8 mouse cellular contexts compared by ENCODE assay signal in the genomic region with DNA sequence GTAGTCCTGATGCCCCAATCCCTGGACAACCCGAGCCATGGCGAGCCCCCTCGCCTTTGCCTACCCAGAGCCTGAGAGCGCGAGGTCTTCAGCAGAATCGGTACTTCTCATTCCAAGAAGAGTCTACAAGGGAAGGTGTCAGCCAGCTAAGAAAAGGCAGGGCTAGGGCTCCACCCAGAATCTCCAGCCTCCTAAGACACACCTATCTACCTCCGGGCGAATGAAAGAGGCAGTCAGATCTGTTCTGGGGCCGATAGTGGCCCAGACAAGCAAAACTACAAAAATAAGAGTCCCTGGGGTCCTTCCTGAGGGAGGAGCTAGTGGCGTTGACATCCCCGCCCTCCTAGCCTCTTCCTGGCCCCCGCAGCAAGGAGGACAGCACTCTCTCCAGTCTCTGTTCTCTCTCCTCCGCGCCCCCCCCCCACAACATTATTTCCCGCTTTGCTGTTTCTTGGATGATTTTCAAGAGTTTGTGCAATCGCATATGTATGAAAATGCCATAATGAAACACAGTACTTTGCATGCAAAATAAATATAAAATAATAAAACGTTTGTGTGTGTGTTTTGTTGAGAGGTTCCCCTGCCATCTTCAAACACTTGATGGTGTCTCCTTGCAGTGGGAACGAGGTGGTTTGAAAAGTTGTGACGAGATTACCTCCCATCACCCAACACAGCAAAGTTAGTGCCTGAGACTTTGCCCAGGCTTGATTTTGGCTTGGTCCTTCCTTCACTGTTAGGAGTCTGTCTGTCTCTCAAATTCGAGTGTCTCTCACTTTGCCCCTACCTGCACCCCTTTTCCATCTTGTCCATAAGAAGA. TPM values are rescaled to one million over a fixed set of nuclear protein-coding genes. Genes with fewer than 3 reads are reported as not detected.
DNase-seq lines count a peak whose midpoint lies in the region; ATAC-seq and TF ChIP-seq lines count a peak whose summit lies in the region.

No protein-coding gene starts in this region.

- ATAC-seq in heart, postnatal 0 days (ENCODE audit: insufficient read depth, low read depth) = peak; percentile 47
- ATAC-seq in limb, embryonic 13.5 days (ENCODE audit: low FRiP score, low read depth) = no peak
- ATAC-seq in midbrain, postnatal 0 days (ENCODE audit: low FRiP score) = no peak

- peaks cover 23% of the 10 kb centered on the region; the same call in 1 of the 2 replicates for H3K4me1 ChIP-seq in heart, postnatal 0 days (ENCODE audit: control insufficient read depth, insufficient read depth)
- H3K4me1 ChIP-seq in limb, embryonic 13.5 days = peaks cover 36% of the 10 kb centered on the region
- H3K4me1 ChIP-seq in midbrain, postnatal 0 days (ENCODE audit: insufficient read depth, low read length) = peaks cover 6% of the 10 kb centered on the region; the same call in 1 of the 2 replicates

- no peak for TF ChIP-seq CTCF in heart, postnatal 0 days (IDR thresholded peaks at IDR 0.05; ENCODE audit: low read depth)
- TF ChIP-seq CTCF in midbrain, postnatal 0 days (IDR thresholded peaks at IDR 0.05) = no peak

- no peaks in the 10 kb centered on the region for H3K27me3 ChIP-seq in heart, postnatal 0 days (ENCODE audit: control insufficient read depth, insufficient read depth, low read length)
- H3K27me3 ChIP-seq in limb, embryonic 13.5 days = peaks cover 27% of the 10 kb centered on the region
- H3K27me3 ChIP-seq in midbrain, postnatal 0 days (ENCODE audit: insufficient read depth, low read length) = peaks cover 9% of the 10 kb centered on the region; the same call in 1 of the 2 replicates

- H3K27ac ChIP-seq in heart, postnatal 0 days (ENCODE audit: low read depth) = peak overlapping the region; percentile 86
- H3K27ac ChIP-seq in limb, embryonic 13.5 days = peak overlapping the region; percentile 22; the same call in 1 of the 2 replicates
- H3K27ac ChIP-seq in midbrain, postnatal 0 days (ENCODE audit: low read depth, low read length) = no peak overlapping the region

- peak overlapping the region; percentile 64 for H3K9ac ChIP-seq in heart, postnatal 0 days (replicated peaks; ENCODE audit: low read depth, low read length)
- peak overlapping the region; percentile 74 for H3K9ac ChIP-seq in limb, embryonic 13.5 days
- no peak overlapping the region; the same call in 1 of the 2 replicates for H3K9ac ChIP-seq in midbrain, postnatal 0 days (replicated peaks; ENCODE audit: low read length, poor library complexity, severe bottlenecking)

- peak; percentile 77 for DNase-seq in Muller cell, postnatal 12 days (ENCODE audit: inconsistent ontology term)
- peak; percentile 60 for DNase-seq in embryo, embryonic 9.5 days (ENCODE audit: extremely low spot score)
- peak; percentile 76 for DNase-seq in heart, postnatal 0 days (ENCODE audit: low spot score)
- peak; percentile 32 for DNase-seq in midbrain, postnatal 0 days (ENCODE audit: low spot score)
- DNase-seq in thymus, postnatal 36 days = peak; percentile 52 to 68
- DNase-seq in cerebellum, adult 9-10 months = no peak
- DNase-seq in adrenal gland, postnatal 25 days = no peak

- peak overlapping the region; percentile 59 for H3K4me3 ChIP-seq in heart, postnatal 0 days (ENCODE audit: low read depth, low read length)
- H3K4me3 ChIP-seq in limb, embryonic 13.5 days = peak overlapping the region; percentile 57
- H3K4me3 ChIP-seq in midbrain, postnatal 0 days (ENCODE audit: low read depth, low read length) = peak overlapping the region; percentile 61

- no peaks in the 10 kb centered on the region for H3K9me3 ChIP-seq in heart, postnatal 0 days (replicated peaks; ENCODE audit: control insufficient read depth, low read length)
- no peaks in the 10 kb centered on the region for H3K9me3 ChIP-seq in limb, embryonic 13.5 days
- no peaks in the 10 kb centered on the region for H3K9me3 ChIP-seq in midbrain, postnatal 0 days (ENCODE audit: low read length)

- no peak for TF ChIP-seq EP300 in heart, postnatal 0 days (IDR thresholded peaks at IDR 0.05; ENCODE audit: low read depth)

- no peaks in the 10 kb centered on the region for H3K36me3 ChIP-seq in heart, postnatal 0 days (replicated peaks; ENCODE audit: control insufficient read depth, insufficient read depth, low read length)
- H3K36me3 ChIP-seq in limb, embryonic 13.5 days = no peaks in the 10 kb centered on the region
- no peaks in the 10 kb centered on the region for H3K36me3 ChIP-seq in midbrain, postnatal 0 days (ENCODE audit: insufficient read depth, low read length)

- H3K4me2 ChIP-seq in heart, postnatal 0 days (ENCODE audit: low read depth, low read length) = peak overlapping the region; percentile 88
- H3K4me2 ChIP-seq in limb, embryonic 13.5 days (replicated peaks) = peak overlapping the region; percentile 89
- peak overlapping the region; percentile 97 for H3K4me2 ChIP-seq in midbrain, postnatal 0 days (ENCODE audit: low read depth, low read length, poor library complexity, severe bottlenecking)

- whole genome bisulfite sequencing in heart, postnatal 0 days = 5% methylated on average over 19 of the region's 20 CpGs
- 3% methylated on average over 20 of the region's 20 CpGs for WGBS in limb, embryonic 13.5 days
- WGBS in midbrain, postnatal 0 days = 6% methylated on average over 20 of the region's 20 CpGs

RNA-seq across cellular contexts. Expression of a gene that starts 1.7 kb away (rescaled TPM):
- 14.8 and 37.1 TPM in 2 replicates for total RNA-seq in heart, postnatal 0 days (2014; rRNA removed; ENCODE audit: low replicate concordance)
- 16.0 and 16.4 TPM in 2 replicates for polyA plus RNA-seq in heart, postnatal 0 days (2015; fragmentation: Nextera tagmentation; extraction: Ambion mirVana)
- 18.3 and 19.6 TPM in 2 replicates for polyA plus RNA-seq in limb, embryonic 13.5 days (2015; fragmentation: Nextera tagmentation; extraction: Ambion mirVana)
- 5.1 and 5.4 TPM in 2 replicates for total RNA-seq in midbrain, postnatal 0 days (2014; rRNA removed)
- 3.8 and 3.9 TPM in 2 replicates for polyA plus RNA-seq in midbrain, postnatal 0 days (2015; fragmentation: Nextera tagmentation; extraction: Ambion mirVana)
- total RNA-seq in adrenal gland, postnatal 25 days (2021) = 8.1 and 13.4 TPM in 2 replicates

Comparison
In these comparisons a context has a peak if more than half of its experiments do, and no peak if none do; other contexts are left out.
1. DNase-seq: peak in Muller cell, postnatal 12 days (single experiment), embryo, embryonic 9.5 days (single experiment), heart, postnatal 0 days (single experiment), midbrain, postnatal 0 days (single experiment) and thymus, postnatal 36 days (2 of 2); none in cerebellum, adult 9-10 months (single experiment) and adrenal gland, postnatal 25 days (single experiment).
2. Peak in every context shown above with its lines, with median percentiles within 50 percentile points of each other: H3K4me2 ChIP-seq and H3K4me3 ChIP-seq.